Mouse (Mus musculus) stomach, postnatal 0 days (tissue): Measurements from ENCODE around the gene Gtf3c6. TPM values are rescaled to one million over a fixed set of nuclear protein-coding genes. Genes with fewer than 3 reads are reported as not detected.
A peak's percentile ranks its signal among the peaks of the same experiment; 100 is the strongest.

Experiments used
- ATAC-seq: fragments of 200-750 bp; cut with Nextera tagmentation; 2 replicates; pipeline ENCODE4 v1.8.0; 2017; ENCODE audit not compliant: low FRiP score, low TSS enrichment
- DNase-seq: peaks from one replicate; pipeline ENCODE4 v3.0.0-alpha.2; 2016; ENCODE audit warnings: low spot score
- H3K27ac ChIP-seq: fragments of 300-500 bp; sonication (generic); replicated peaks from 2 replicates; pipeline ENCODE4 v1.5.1; 2014; ENCODE audit warnings: mild to moderate bottlenecking, control low read depth
- H3K27me3 ChIP-seq: fragments of 300-500 bp; sonication (generic); 2 replicates; pipeline ENCODE4 v1.6.1; 2014; ENCODE audit warnings: low read length; ENCODE audit not compliant: control insufficient read depth, insufficient read depth
- H3K36me3 ChIP-seq: fragments of 300-500 bp; sonication (generic); 2 replicates; pipeline ENCODE4 v1.6.1; 2014; ENCODE audit warnings: low read length, mixed read lengths; ENCODE audit not compliant: control insufficient read depth, insufficient read depth
- H3K4me1 ChIP-seq: fragments of 300-500 bp; sonication (generic); replicated peaks from 2 replicates; pipeline ENCODE4 v1.6.1; 2014; ENCODE audit warnings: antibody characterized with exemption; ENCODE audit not compliant: control insufficient read depth, insufficient read depth
- H3K4me2 ChIP-seq: fragments of 300-500 bp; sonication (generic); replicated peaks from 2 replicates; pipeline ENCODE4 v1.6.1; 2014; ENCODE audit warnings: low read depth, mild to moderate bottlenecking, control low read depth, moderate library complexity
- H3K4me3 ChIP-seq: fragments of 300-500 bp; sonication (generic); 2 replicates; pipeline ENCODE4 v1.5.1; 2014; ENCODE audit warnings: low read depth, low read length, control low read depth
- H3K9ac ChIP-seq: fragments of 300-500 bp; sonication (generic); 2 replicates; pipeline ENCODE4 v1.6.1; 2014; ENCODE audit warnings: mild to moderate bottlenecking, low read length, control low read depth, mixed read lengths
- H3K9me3 ChIP-seq: fragments of 300-500 bp; sonication (generic); 2 replicates; pipeline ENCODE4 v1.6.1; 2016; ENCODE audit warnings: low read length; ENCODE audit not compliant: control insufficient read depth
- CTCF ChIP-seq: IDR thresholded peaks from 2 replicates; pipeline ENCODE4 v1.5.1; 2016; ENCODE audit warnings: antibody characterized with exemption, low read depth, mild to moderate bottlenecking, moderate library complexity
- EP300 ChIP-seq: optimal IDR thresholded peaks from 2 replicates; pipeline ENCODE3; 2016; ENCODE audit warnings: antibody characterized with exemption
- WGBS: fragments of 180-500 bp; shearing (Covaris S2); extraction: QIAGEN DNeasy Blood & Tissue Kit; methylation state at CpG from one replicate; pipeline ENCODE4 v1.1.7; 2014; 5-methylcytosine and 5-hydroxymethylcytosine counted together
- polyA plus RNA-seq: library from polyadenylated mRNA; unstranded; fragments of >200 nt; fragmentation: Nextera tagmentation; extraction: Ambion mirVana; gene quantifications from 2 replicates; pipeline ENCODE4 v1.2.1, GENCODE M21; 2015

The Gtf3c6 gene
- polyA plus RNA-seq, 1 experiment from 2014 or later = 54.6 TPM

- whole genome bisulfite sequencing = 28% methylated on average over 13 of the region's 13 CpGs
- no peaks in the 10 kb centered on the region for H3K4me1 ChIP-seq
- H3K27ac ChIP-seq = no peak overlapping the region
- DNase-seq = peak; percentile 91
- no peaks in the 10 kb centered on the region for H3K27me3 ChIP-seq
- no peaks in the 10 kb centered on the region for H3K36me3 ChIP-seq
- no peak overlapping the region for H3K9ac ChIP-seq
- ATAC-seq = peak; percentile 96
- no peaks in the 10 kb centered on the region for H3K9me3 ChIP-seq
- no peak overlapping the region for H3K4me3 ChIP-seq
- peak; percentile 99 for TF ChIP-seq CTCF
- TF ChIP-seq EP300 = no peak
- H3K4me2 ChIP-seq = no peak overlapping the region; the same call in 1 of the 2 replicates
Observed at GRCm38 (mm10) chr10:40212443-40213169, 45.3 kb downstream of the Gtf3c6 start.

Other genes with a start within 250 kb of the Gtf3c6 start
- 0.07 and 0.22 TPM in 2 replicates for gene Mfsd4b1, start 232.8 kb downstream of the Gtf3c6 start, polyA plus RNA-seq
- gene Slc16a10, start 115.8 kb downstream of the Gtf3c6 start, polyA plus RNA-seq = 2.5 and 2.6 TPM in 2 replicates
- 31.5 and 33.6 TPM in 2 replicates for gene Rpf2, start 11.1 kb downstream of the Gtf3c6 start, polyA plus RNA-seq
- gene Amd1, start 44.1 kb upstream of the Gtf3c6 start, polyA plus RNA-seq = 46.9 and 48.0 TPM in 2 replicates
- 4.2 and 4.4 TPM in 2 replicates for gene Cdk19, start 81.5 kb upstream of the Gtf3c6 start, polyA plus RNA-seq